8 mouse cellular contexts compared by ENCODE assay signal in genomic region chr6:70844002-70844804, GRCm38 (mm10). TPM values are rescaled to one million over a fixed set of nuclear protein-coding genes. Genes with fewer than 3 reads are reported as not detected.
DNase-seq lines count a peak whose midpoint lies in the region; ATAC-seq lines count a peak whose summit lies in the region.

Gene Eif2ak3 (plus strand): TSS chr6:70844515.

- ATAC-seq in inflammation-experienced regulatory T-cells, adult 6 months, result peak; percentile 86
- ATAC-seq in megakaryocyte-erythroid progenitor cell, adult 5-6 weeks (replicated peaks; ENCODE audit: low FRiP score, low TSS enrichment, poor library complexity, severe bottlenecking), result peak; percentile 97

- intact Hi-C loops in gastrocnemius, postnatal 14 days (cut with DNase I; ENCODE audit: low total_unique reads), result no loop called here
- intact Hi-C loops in left cerebral cortex, postnatal 10 days (cut with DNase I), result no loop called here

- peak; percentile 98 to 99 for DNase-seq in adrenal gland, adult (ENCODE audit: inconsistent age in 2 of 2, low spot score in 1 of 2)
- DNase-seq in embryo, embryonic 10.5 days (ENCODE audit: low spot score), result peak; percentile 99
- DNase-seq in gastrocnemius, postnatal 14 days, result peak; percentile 98
- peak; percentile 99 to 100 for DNase-seq in left cerebral cortex, postnatal 10 days (ENCODE audit: extremely low spot score in 1 of 2, low spot score in 2 of 2)
- peak; percentile 99 for DNase-seq in right cerebral cortex, postnatal 25 days
- DNase-seq in urinary bladder, postnatal 4 days (ENCODE audit: low spot score in 2 of 2), result peak; percentile 97 to 99

RNA-seq across cellular contexts. Expression of gene Eif2ak3, which starts in this region (rescaled TPM):
- 1 to 10 TPM; 7.0 to 9.5 TPM for total RNA-seq in gastrocnemius, postnatal 14 days (2021)
- 1 to 10 TPM; 3.3 to 3.9 (median 3.3) TPM for polyA plus RNA-seq in inflammation-experienced regulatory T-cells, adult 6 months (2017; shearing (Covaris generic))
- total RNA-seq in left cerebral cortex, postnatal 10 days (2021), result 10 to 100 TPM; 17.8 to 20.2 TPM
- 11.2 and 13.5 TPM in 2 replicates for total RNA-seq in megakaryocyte-erythroid progenitor cell, adult 5-6 weeks (2014; fragmentation: Nextera tagmentation)
- 11.2 and 11.6 TPM in 2 replicates for total RNA-seq in megakaryocyte-erythroid progenitor cell, adult 5-6 weeks (2017)

Comparison
In these comparisons a context has a peak if more than half of its experiments do, and no peak if none do; other contexts are left out.
1. Peak in every context shown above with its lines: DNase-seq and ATAC-seq.